Mouse (Mus musculus) forebrain, embryonic 11.5 days (tissue): ENCODE results near the gene Mrpl24. TPM values are rescaled to one million over a fixed set of nuclear protein-coding genes. Genes with fewer than 3 reads are reported as not detected.
A peak's percentile ranks its signal among the peaks of the same experiment; 100 is the strongest.
"Not testable (repeated sequence)": the region's sequence is repeated elsewhere in the genome, so short reads cannot be mapped to it uniquely, and the experiment has no call there.

Experiments used
- ATAC-seq: fragments of 200-750 bp; cut with Nextera tagmentation; replicated peaks from 2 replicates; pipeline ENCODE4 v1.8.0; 2017; ENCODE audit warnings: moderate TSS enrichment; ENCODE audit not compliant: low FRiP score
- DNase-seq: peaks from one replicate; pipeline ENCODE4 v3.0.0-alpha.2; 2017; ENCODE audit warnings: low spot score
- H3K27ac ChIP-seq: fragments of 300-500 bp; sonication (generic); 2 replicates; pipeline ENCODE4 v1.5.1; 2014; ENCODE audit warnings: low read depth, low read length
- H3K27me3 ChIP-seq: fragments of 300-500 bp; sonication (generic); 2 replicates; pipeline ENCODE4 v1.6.1; 2014; ENCODE audit warnings: mild to moderate bottlenecking, low read length, mixed read lengths; ENCODE audit not compliant: control insufficient read depth, insufficient read depth
- H3K36me3 ChIP-seq: fragments of 300-500 bp; sonication (generic); 2 replicates; pipeline ENCODE4 v1.6.1; 2014; ENCODE audit warnings: mild to moderate bottlenecking, low read length, moderate library complexity, mixed read lengths; ENCODE audit not compliant: control insufficient read depth, insufficient read depth
- H3K4me1 ChIP-seq: fragments of 300-500 bp; sonication (generic); replicated peaks from 2 replicates; pipeline ENCODE4 v1.6.1; 2014; ENCODE audit warnings: low read length, mixed read lengths; ENCODE audit not compliant: control insufficient read depth, insufficient read depth
- H3K4me2 ChIP-seq: fragments of 300-500 bp; sonication (generic); 2 replicates; pipeline ENCODE4 v1.6.1; 2014; ENCODE audit warnings: low read depth, mild to moderate bottlenecking, low read length, moderate library complexity, mixed read lengths; ENCODE audit not compliant: severe bottlenecking
- H3K4me3 ChIP-seq: fragments of 300-500 bp; sonication (generic); 2 replicates; pipeline ENCODE4 v1.5.1; 2014; ENCODE audit warnings: low read depth, low read length
- H3K9ac ChIP-seq: fragments of 300-500 bp; sonication (generic); 2 replicates; pipeline ENCODE4 v1.6.1; 2014; ENCODE audit warnings: low read length
- H3K9me3 ChIP-seq: fragments of 300-500 bp; sonication (generic); 2 replicates; pipeline ENCODE4 v1.6.1; 2016; ENCODE audit warnings: low read length, mixed read lengths; ENCODE audit not compliant: control insufficient read depth
- WGBS: fragments of 180-500 bp; shearing (Covaris S2); extraction: QIAGEN DNeasy Blood & Tissue Kit; methylation state at CpG from one replicate; pipeline ENCODE4 v1.1.7; 2014; 5-methylcytosine and 5-hydroxymethylcytosine counted together
- polyA plus RNA-seq: library from polyadenylated mRNA; unstranded; fragments of >200 nt; fragmentation: Nextera tagmentation; extraction: Ambion mirVana; gene quantifications from 2 replicates; pipeline ENCODE4 v1.2.1, GENCODE M21; 2014

Gene Mrpl24
- polyA plus RNA-seq, result 69.4 and 74.5 TPM in 2 replicates

DNA sequence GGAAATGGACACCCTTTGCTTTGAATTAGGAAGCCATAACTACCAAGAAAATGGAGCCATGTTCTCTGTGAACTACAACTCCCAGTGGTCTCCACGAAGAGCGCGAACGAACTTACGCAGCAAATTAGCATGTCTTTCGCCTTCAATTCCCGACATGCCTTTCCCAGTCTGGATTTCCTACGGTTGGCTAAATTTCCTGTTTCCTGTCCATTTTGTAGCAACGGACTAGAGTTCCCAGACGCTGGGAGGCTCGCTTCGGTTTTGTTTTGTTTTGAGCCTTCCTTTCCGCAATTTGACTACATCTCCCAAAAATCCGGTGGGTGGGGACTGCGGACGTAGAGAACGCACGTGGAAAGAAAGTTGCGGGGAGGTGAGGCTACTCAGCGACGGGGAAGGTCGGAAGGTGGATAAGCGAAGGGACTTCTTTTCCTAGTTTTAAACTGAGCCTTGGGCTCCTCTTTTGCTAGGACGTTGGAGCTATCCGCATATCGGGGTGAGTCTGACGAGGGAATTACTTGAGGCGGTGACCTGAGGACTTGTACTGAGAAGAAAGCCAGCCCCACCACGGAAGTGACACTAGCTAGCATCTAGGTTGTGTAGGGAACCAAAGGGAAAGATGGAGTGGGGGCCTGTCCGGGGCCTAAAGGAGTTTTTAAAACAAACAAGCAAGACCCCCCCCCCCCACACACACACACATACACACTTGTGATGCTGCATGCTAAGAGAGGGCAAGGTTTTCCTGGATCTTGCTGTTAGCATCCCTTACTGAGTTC lies at the start of gene Mrpl24:
Mrpl24 (plus strand) TSS at position 171 of the 773 bp plus-strand sequence.
- H3K4me3 ChIP-seq, result peak within 1 kb of the TSS; percentile 68
- no peaks in the 10 kb centered on the region for H3K9me3 ChIP-seq
- DNase-seq, result peak; percentile 80
- H3K27me3 ChIP-seq, result no peaks in the 10 kb centered on the region
- peak; percentile 82 for ATAC-seq
- peaks cover 6% of the 10 kb centered on the region; the same call in 1 of the 2 replicates for H3K4me1 ChIP-seq
- peaks cover 4% of the 10 kb centered on the region for H3K36me3 ChIP-seq
- H3K9ac ChIP-seq, result peak within 1 kb of the TSS; percentile 71
- WGBS, result under 1% methylated on average over 30 of the region's 30 CpGs
- H3K4me2 ChIP-seq, result peak within 1 kb of the TSS; percentile 73
- H3K27ac ChIP-seq, result peak within 1 kb of the TSS; percentile 76

GRCm38 (mm10) chr3:87877730-87878129 lies 41.6 kb upstream of the Mrpl24 start:
- ATAC-seq, result no peak
- no peaks in the 10 kb centered on the region for H3K27me3 ChIP-seq
- H3K9me3 ChIP-seq, result no peaks in the 10 kb centered on the region
- no peak overlapping the region for H3K9ac ChIP-seq
- no peak for DNase-seq
- H3K36me3 ChIP-seq, result peaks cover 3% of the 10 kb centered on the region
- WGBS, result 96% methylated on average over 4 of the region's 4 CpGs
- no peaks in the 10 kb centered on the region for H3K4me1 ChIP-seq
- no peak overlapping the region for H3K4me3 ChIP-seq
- no peak overlapping the region for H3K4me2 ChIP-seq
- H3K27ac ChIP-seq, result no peak overlapping the region

GRCm38 (mm10) chr3:87884291-87884690 lies 35.0 kb upstream of the Mrpl24 start:
- Histone ChIP-seq H3K36me3 (peaks cover 3% of the 10 kb centered on the region), H3K27ac (no peak overlapping the region), H3K27me3 (no peaks in the 10 kb centered on the region), H3K9ac (peak overlapping the region; percentile 92), H3K9me3 (no peaks in the 10 kb centered on the region; the same call in 1 of the 2 replicates), H3K4me1 (peaks cover 5% of the 10 kb centered on the region; the same call in 1 of the 2 replicates), H3K4me2 (peak overlapping the region; percentile 59), H3K4me3 (peak overlapping the region; percentile 97)
- WGBS, result 5% methylated on average over 3 of the region's 3 CpGs
- ATAC-seq (no peak), DNase-seq (no peak)

GRCm38 (mm10) chr3:87884708-87885251 lies 34.5 kb upstream of the Mrpl24 start:
- H3K36me3 ChIP-seq, result peaks cover 3% of the 10 kb centered on the region
- H3K27me3 ChIP-seq, result no peaks in the 10 kb centered on the region
- peaks cover 5% of the 10 kb centered on the region; the same call in 1 of the 2 replicates for H3K4me1 ChIP-seq
- under 1% methylated on average over 28 of the region's 28 CpGs for WGBS
- H3K4me2 ChIP-seq, result peak overlapping the region; percentile 59
- H3K27ac ChIP-seq, result peak overlapping the region; percentile 68
- ATAC-seq (peak; percentile 34), DNase-seq (peak; percentile 75)
- H3K9ac ChIP-seq, result peak overlapping the region; percentile 92
- H3K9me3 ChIP-seq, result no peaks in the 10 kb centered on the region; the same call in 1 of the 2 replicates
- peak overlapping the region; percentile 97 for H3K4me3 ChIP-seq

- peaks cover 5% of the 10 kb centered on the region; the same call in 1 of the 2 replicates for H3K4me1 ChIP-seq
- peak within 1 kb of the TSS; percentile 97 for H3K4me3 ChIP-seq
- H3K4me2 ChIP-seq, result peak within 1 kb of the TSS; percentile 59
- peak; percentile 98 for ATAC-seq
- DNase-seq, result peak; percentile 89
- H3K27ac ChIP-seq, result peak within 1 kb of the TSS; percentile 68
- no peaks in the 10 kb centered on the region; the same call in 1 of the 2 replicates for H3K9me3 ChIP-seq
- no peaks in the 10 kb centered on the region for H3K27me3 ChIP-seq
- H3K36me3 ChIP-seq, result peaks cover 3% of the 10 kb centered on the region
- under 1% methylated on average over 33 of the region's 33 CpGs for WGBS
- H3K9ac ChIP-seq, result peak within 1 kb of the TSS; percentile 92
Observed at GRCm38 (mm10) chr3:87885281-87886003, 33.9 kb upstream of the Mrpl24 start, which contains the start of gene Prcc. Prcc (minus strand) TSS chr3:87885608.

DNA sequence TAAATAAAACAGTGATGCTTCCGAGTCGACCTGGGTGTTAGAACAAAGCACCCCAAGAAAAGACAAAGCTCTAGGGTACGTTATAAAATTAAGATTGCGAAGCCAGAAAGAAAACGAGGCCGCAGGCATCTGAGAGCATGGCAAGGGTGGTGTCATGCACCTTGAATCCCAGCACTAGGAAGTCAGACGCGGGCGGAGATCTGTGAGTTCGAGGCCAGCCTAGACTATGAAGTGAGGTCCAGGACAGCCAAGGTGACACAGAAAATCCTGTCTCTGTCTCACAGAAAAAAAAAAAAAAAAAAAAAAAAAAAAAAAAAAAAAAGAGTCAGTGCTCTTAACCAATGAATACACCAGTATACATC lies 33.3 kb upstream of the Mrpl24 start:
- H3K27me3 ChIP-seq, result no peaks in the 10 kb centered on the region
- H3K36me3 ChIP-seq, result peaks cover 3% of the 10 kb centered on the region; the same call in 1 of the 2 replicates
- H3K4me2 ChIP-seq, result peak overlapping the region; percentile 38
- WGBS, result 11% methylated on average over 10 of the region's 10 CpGs
- peak; percentile 18; the same call in 1 of the 2 replicates for ATAC-seq
- H3K9ac ChIP-seq, result peak overlapping the region; percentile 13; the same call in 1 of the 2 replicates
- H3K27ac ChIP-seq, result no peak overlapping the region
- peak overlapping the region; percentile 97 for H3K4me3 ChIP-seq
- H3K4me1 ChIP-seq, result peaks cover 5% of the 10 kb centered on the region; the same call in 1 of the 2 replicates
- DNase-seq, result peak; percentile 61
- H3K9me3 ChIP-seq, result no peaks in the 10 kb centered on the region; the same call in 1 of the 2 replicates

- DNase-seq (no peak), ATAC-seq (no peak)
- Histone ChIP-seq H3K4me1 (peaks cover 5% of the 10 kb centered on the region; the same call in 1 of the 2 replicates), H3K9me3 (no peaks in the 10 kb centered on the region; the same call in 1 of the 2 replicates), H3K4me3 (no peak overlapping the region), H3K27me3 (no peaks in the 10 kb centered on the region), H3K9ac (no peak overlapping the region), H3K27ac (no peak overlapping the region), H3K4me2 (no peak overlapping the region), H3K36me3 (peaks cover under 1% of the 10 kb centered on the region; the same call in 1 of the 2 replicates)
- 90% methylated on average over 6 of the region's 6 CpGs for WGBS
Observed at GRCm38 (mm10) chr3:87886416-87886815, 32.9 kb upstream of the Mrpl24 start.

GRCm38 (mm10) chr3:87887400-87887799 lies 31.9 kb upstream of the Mrpl24 start:
- H3K9ac ChIP-seq, H3K4me1 ChIP-seq, DNase-seq, H3K9me3 ChIP-seq, H3K27ac ChIP-seq, ATAC-seq, H3K4me3 ChIP-seq, H3K36me3 ChIP-seq, H3K27me3 ChIP-seq, H3K4me2 ChIP-seq: not testable (repeated sequence)
- WGBS, result 80% methylated on average over 4 of the region's 4 CpGs
